Mouse (Mus musculus): ENCODE data around the gene Klrb1f.

- TF ChIP-seq POLR2A (IDR thresholded peaks at IDR 0.05; ENCODE audit: control insufficient read depth, extremely low read depth, insufficient read depth, low read length, poor library complexity) (no peak), CTCF (IDR thresholded peaks at IDR 0.05; ENCODE audit: borderline replicate concordance, control insufficient read depth, extremely low read depth, insufficient read depth, low read length, poor library complexity) (no peak)
These were observed 48.8 kb upstream of the Klrb1f start for GRCm38 (mm10) chr6:128996768-128997442.
